Mouse (Mus musculus): ENCODE measurements around the gene Adamtsl5.

DNA sequence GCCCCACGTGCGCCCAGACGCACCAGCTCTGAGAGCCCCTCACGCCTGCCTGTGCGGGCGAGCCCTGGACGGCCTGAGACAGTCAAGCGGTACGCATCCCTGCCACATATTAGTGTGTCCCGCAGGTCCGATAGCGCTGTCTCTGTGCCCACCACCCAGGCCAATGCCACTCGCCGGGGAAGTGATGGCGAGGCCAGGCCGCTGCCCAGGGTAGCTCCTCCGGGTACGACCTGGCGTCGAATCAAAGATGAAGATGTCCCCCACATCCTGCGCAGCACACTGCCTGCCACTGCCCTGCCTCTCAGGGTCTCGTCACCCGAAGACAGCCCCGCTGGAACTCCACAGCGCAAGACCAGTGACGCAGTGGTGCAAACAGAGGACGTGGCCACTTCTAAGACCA, 32.9 kb downstream of the Adamtsl5 start:
- TF ChIP-seq CTCF (IDR thresholded peaks at IDR 0.05) (no peak), POLR2A (IDR thresholded peaks at IDR 0.05; ENCODE audit: insufficient read depth, low read depth, low read length) (no peak)
